Mouse (Mus musculus) heart, adult 9 months (tissue): ENCODE data around the gene Atrnl1.
A peak's percentile ranks its signal among the peaks of the same experiment; 100 is the strongest.

Source experiments
- DNase-seq, 2 experiments: peaks; one replicate each; pipeline ENCODE4 v3.0.0; 2022; ENCODE audit warnings: low spot score in 2 of 2

Gene Atrnl1

GRCm38 (mm10) chr19:57610058-57610475 is 767 bp upstream of the Atrnl1 start:
- DNase-seq, result no peak

- DNase-seq, result peak; percentile 48 to 50
Observed at GRCm38 (mm10) chr19:57611291-57612178, 701 bp downstream of the Atrnl1 start.

GRCm38 (mm10) chr19:57612179-57612472 is 1.3 kb downstream of the Atrnl1 start:
- no peak for DNase-seq

- DNase-seq, result no peak
Observed at GRCm38 (mm10) chr19:57615972-57616621, 5.3 kb downstream of the Atrnl1 start.

- DNase-seq, result no peak
Observed at GRCm38 (mm10) chr19:57619088-57619487, 8.3 kb downstream of the Atrnl1 start.

GRCm38 (mm10) chr19:57621814-57622213 is 11.0 kb downstream of the Atrnl1 start:
- no peak for DNase-seq

- no peak for DNase-seq
Observed at GRCm38 (mm10) chr19:57625738-57626137, 14.9 kb downstream of the Atrnl1 start.

- DNase-seq, result no peak
Observed at GRCm38 (mm10) chr19:57627251-57627650, 16.4 kb downstream of the Atrnl1 start.

GRCm38 (mm10) chr19:57642536-57642935 is 31.7 kb downstream of the Atrnl1 start:
- DNase-seq, result no peak

GRCm38 (mm10) chr19:57642980-57643379 is 32.1 kb downstream of the Atrnl1 start:
- no peak for DNase-seq

GRCm38 (mm10) chr19:57648202-57648943 is 37.5 kb downstream of the Atrnl1 start:
- DNase-seq, result no peak

- DNase-seq, result no peak
Observed at GRCm38 (mm10) chr19:57648944-57649271, 38.1 kb downstream of the Atrnl1 start.

GRCm38 (mm10) chr19:57655083-57655482 is 44.2 kb downstream of the Atrnl1 start:
- peak in 1 of 2 experiments; percentile 22 for DNase-seq

- no peak for DNase-seq
Observed at GRCm38 (mm10) chr19:57655491-57655890, 44.7 kb downstream of the Atrnl1 start.

GRCm38 (mm10) chr19:57657426-57658087 is 46.7 kb downstream of the Atrnl1 start:
- no peak for DNase-seq

GRCm38 (mm10) chr19:57658111-57659091 is 47.6 kb downstream of the Atrnl1 start:
- DNase-seq, result peak in 1 of 2 experiments; percentile 7

- no peak for DNase-seq
Observed at GRCm38 (mm10) chr19:57667011-57667410, 56.2 kb downstream of the Atrnl1 start.

GRCm38 (mm10) chr19:57667946-57668345 is 57.1 kb downstream of the Atrnl1 start:
- no peak for DNase-seq

GRCm38 (mm10) chr19:57679455-57679854 is 68.6 kb downstream of the Atrnl1 start:
- no peak for DNase-seq

- DNase-seq, result no peak
Observed at GRCm38 (mm10) chr19:57686596-57686995, 75.8 kb downstream of the Atrnl1 start.

GRCm38 (mm10) chr19:57692566-57692965 is 81.7 kb downstream of the Atrnl1 start:
- no peak for DNase-seq
